Mouse (Mus musculus) left cerebral cortex, adult 2 months (tissue): ENCODE results near the gene Iqschfp. TPM values are rescaled to one million over a fixed set of nuclear protein-coding genes. Genes with fewer than 3 reads are reported as not detected.
A peak's percentile ranks its signal among the peaks of the same experiment; 100 is the strongest.

Experiments used
- DNase-seq, 2 experiments: peaks; one replicate each; pipeline ENCODE4 v3.0.0; 2021 to 2022; ENCODE audit warnings: low spot score in 2 of 2, mixed read lengths in 1 of 2; ENCODE audit errors: extremely low spot score in 1 of 2
- H3K27ac ChIP-seq: fragments of 200-600 bp; 2 replicates; pipeline ENCODE4 v1.8.1; 2022
- H3K4me3 ChIP-seq: fragments of 200-600 bp; 2 replicates; pipeline ENCODE4 v1.8.1; 2022
- CTCF ChIP-seq: fragments of 200-600 bp; IDR thresholded peaks from 2 replicates; pipeline ENCODE4 v1.8.1; 2022; ENCODE audit warnings: antibody characterized with exemption, mild to moderate bottlenecking, moderate library complexity
- intact Hi-C: fragments of 180-260 bp; cut with DNase I; formaldehyde crosslinking; loops from one replicate; pipeline ENCODE4 v1.15.1; 2025
- total RNA-seq, 2 experiments: library from RNA; stranded (reverse); gene quantifications; 2 replicates each; pipeline ENCODE4 v1.2.3; 2021

Iqschfp gene
- total RNA-seq, 2 experiments from 2014 or later = 8.4 to 12.6 TPM

- DNase-seq = no peak
- intact Hi-C loops = no loop called here
- no peak for TF ChIP-seq CTCF
- 0 out of 2 replicates have a peak overlapping the region, but pooled peaks have one; percentile 25 for H3K27ac ChIP-seq
- no peak overlapping the region for H3K4me3 ChIP-seq
Observed at GRCm38 (mm10) chr3:68513340-68514119, 621.5 kb downstream of the Iqschfp start.

- TF ChIP-seq CTCF = no peak
- Histone ChIP-seq H3K27ac (0 out of 2 replicates have a peak overlapping the region, but pooled peaks have one; percentile 25), H3K4me3 (no peak overlapping the region)
- intact Hi-C loops = no loop called here
- DNase-seq = no peak
Observed at GRCm38 (mm10) chr3:68514120-68514497, 622.1 kb downstream of the Iqschfp start.

- TF ChIP-seq CTCF = no peak
- DNase-seq = no peak
- intact Hi-C loops = no loop called here
- Histone ChIP-seq H3K27ac (no peak overlapping the region), H3K4me3 (no peak overlapping the region)
Observed at GRCm38 (mm10) chr3:68514717-68515116, 622.7 kb downstream of the Iqschfp start.

- Histone ChIP-seq H3K4me3 (no peak overlapping the region), H3K27ac (peak overlapping the region; percentile 59)
- TF ChIP-seq CTCF = no peak
- DNase-seq = peak in 1 of 2 experiments; percentile 42
- intact Hi-C loops = loop anchor here (1.0 kb wide), 1 partner anchor 22 kb away; no protein-coding TSS in a partner anchor
Observed at GRCm38 (mm10) chr3:68516393-68517081, 624.5 kb downstream of the Iqschfp start.

GRCm38 (mm10) chr3:68517236-68517635 lies 625.2 kb downstream of the Iqschfp start:
- Histone ChIP-seq H3K27ac (peak overlapping the region; percentile 59), H3K4me3 (no peak overlapping the region)
- intact Hi-C loops = no loop called here
- TF ChIP-seq CTCF = no peak
- no peak for DNase-seq

GRCm38 (mm10) chr3:68518041-68518440 lies 626.0 kb downstream of the Iqschfp start:
- Histone ChIP-seq H3K27ac (no peak overlapping the region), H3K4me3 (no peak overlapping the region)
- intact Hi-C loops = no loop called here
- TF ChIP-seq CTCF = no peak
- no peak for DNase-seq

- DNase-seq = no peak
- intact Hi-C loops = no loop called here
- Histone ChIP-seq H3K27ac (no peak overlapping the region), H3K4me3 (no peak overlapping the region)
- no peak for TF ChIP-seq CTCF
Observed at GRCm38 (mm10) chr3:68518586-68518985, 626.6 kb downstream of the Iqschfp start.

- peak in 1 of 2 experiments; percentile 7 for DNase-seq
- Histone ChIP-seq H3K27ac (no peak overlapping the region; the same call in 1 of the 2 replicates), H3K4me3 (no peak overlapping the region)
- no peak for TF ChIP-seq CTCF
- intact Hi-C loops = no loop called here
Observed at GRCm38 (mm10) chr3:68525361-68525878, 633.4 kb downstream of the Iqschfp start.

GRCm38 (mm10) chr3:68526416-68526815 lies 634.4 kb downstream of the Iqschfp start:
- intact Hi-C loops = no loop called here

GRCm38 (mm10) chr3:68527182-68527581 lies 635.1 kb downstream of the Iqschfp start:
- no peak for DNase-seq
- TF ChIP-seq CTCF = no peak
- Histone ChIP-seq H3K27ac (no peak overlapping the region), H3K4me3 (no peak overlapping the region)
- intact Hi-C loops = no loop called here

More at GRCm38 (mm10) chr3:68526416-68526815, 634.4 kb downstream of the Iqschfp start:
- no peak for TF ChIP-seq CTCF
- no peak overlapping the region; the same call in 1 of the 2 replicates for H3K27ac ChIP-seq
- H3K4me3 ChIP-seq = no peak overlapping the region
- DNase-seq = peak in 1 of 2 experiments; percentile 6

- no peak overlapping the region for H3K4me3 ChIP-seq
- no peak for TF ChIP-seq CTCF
Observed at GRCm38 (mm10) chr3:68531908-68532307, 639.9 kb downstream of the Iqschfp start.

GRCm38 (mm10) chr3:68534571-68535051 lies 642.6 kb downstream of the Iqschfp start:
- no peak for DNase-seq
- Histone ChIP-seq H3K27ac (no peak overlapping the region), H3K4me3 (no peak overlapping the region)
- intact Hi-C loops = no loop called here
- TF ChIP-seq CTCF = no peak

More at GRCm38 (mm10) chr3:68531908-68532307, 639.9 kb downstream of the Iqschfp start:
- DNase-seq = no peak
- no peak overlapping the region for H3K27ac ChIP-seq
- intact Hi-C loops = no loop called here
